Mouse (Mus musculus): ENCODE data around the gene Itgb8.

Gene Itgb8

DNA sequence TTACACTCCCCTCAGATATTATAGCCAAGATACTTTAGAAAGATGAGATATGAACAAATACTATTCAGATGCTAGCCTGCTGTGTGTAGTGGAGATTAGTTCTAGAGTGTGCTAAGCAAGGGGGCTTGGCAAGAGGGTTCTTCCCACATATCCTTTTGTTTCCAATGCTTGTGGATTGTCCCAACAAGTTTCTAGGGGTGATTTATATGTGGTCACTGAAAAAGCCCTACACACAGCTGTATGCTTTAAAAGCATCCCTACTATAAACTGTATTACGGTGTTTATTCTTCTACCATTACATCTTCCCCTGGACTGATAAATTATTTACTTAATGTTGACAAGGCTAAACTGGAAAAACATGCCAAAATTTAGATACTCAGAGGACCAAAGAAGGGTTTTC is 92.6 kb downstream of the Itgb8 start:
- DNase-seq (ENCODE audit: low spot score): no peak

- DNase-seq (ENCODE audit: low spot score): no peak
These were observed 100.7 kb downstream of the Itgb8 start for GRCm38 (mm10) chr12:119137946-119138345.

- DNase-seq (ENCODE audit: low spot score): no peak
These were observed 125.0 kb downstream of the Itgb8 start for GRCm38 (mm10) chr12:119113522-119114135.

GRCm38 (mm10) chr12:119110091-119110490 is 128.5 kb downstream of the Itgb8 start:
- no peak for DNase-seq (ENCODE audit: low spot score)

All from urinary bladder, postnatal 14 days (tissue).